Mouse (Mus musculus): Measurements from ENCODE around the gene Slc5a5. TPM values are rescaled to one million over a fixed set of nuclear protein-coding genes. Genes with fewer than 3 reads are reported as not detected.

The Slc5a5 gene
- polyA plus RNA-seq, 1 experiment from 2014 or later, result 0.31 TPM

DNA sequence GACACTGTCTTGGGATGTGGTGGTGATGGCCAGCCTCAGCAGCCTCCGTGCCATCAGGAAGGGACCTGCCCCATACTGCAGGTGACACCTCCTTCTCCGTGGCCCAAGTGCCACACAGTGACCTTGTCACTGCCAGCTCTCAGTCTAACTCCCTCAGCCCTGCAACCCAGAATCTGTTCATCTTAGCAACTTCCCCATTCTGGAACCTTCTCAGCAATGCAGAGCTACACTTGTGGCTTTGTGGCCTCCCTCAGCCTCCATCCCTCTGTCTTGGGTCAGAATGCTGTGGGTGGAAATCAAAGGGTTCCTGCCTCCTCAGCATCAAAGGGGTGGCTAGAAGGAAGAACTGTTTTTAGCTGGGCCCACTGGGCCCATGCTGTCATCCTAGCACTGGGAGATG, 38.7 kb downstream of the Slc5a5 start:
- Histone ChIP-seq H3K27ac (ENCODE audit: low read length) (no peak overlapping the region), H3K27me3 (replicated peaks; ENCODE audit: control insufficient read depth, insufficient read depth, low read length) (no peaks in the 10 kb centered on the region), H3K36me3 (ENCODE audit: control insufficient read depth, insufficient read depth, low read length) (no peaks in the 10 kb centered on the region), H3K4me2 (ENCODE audit: low read depth, low read length) (no peak overlapping the region), H3K9ac (ENCODE audit: low read depth, low read length) (no peak overlapping the region), H3K4me1 (ENCODE audit: control insufficient read depth, insufficient read depth, low read length) (peaks cover 13% of the 10 kb centered on the region), H3K9me3 (ENCODE audit: control insufficient read depth, low read length) (no peaks in the 10 kb centered on the region), H3K4me3 (ENCODE audit: low read length) (no peak overlapping the region)
- 83% methylated on average over 2 of the region's 2 CpGs for WGBS
- ATAC-seq, result no peak

DNA sequence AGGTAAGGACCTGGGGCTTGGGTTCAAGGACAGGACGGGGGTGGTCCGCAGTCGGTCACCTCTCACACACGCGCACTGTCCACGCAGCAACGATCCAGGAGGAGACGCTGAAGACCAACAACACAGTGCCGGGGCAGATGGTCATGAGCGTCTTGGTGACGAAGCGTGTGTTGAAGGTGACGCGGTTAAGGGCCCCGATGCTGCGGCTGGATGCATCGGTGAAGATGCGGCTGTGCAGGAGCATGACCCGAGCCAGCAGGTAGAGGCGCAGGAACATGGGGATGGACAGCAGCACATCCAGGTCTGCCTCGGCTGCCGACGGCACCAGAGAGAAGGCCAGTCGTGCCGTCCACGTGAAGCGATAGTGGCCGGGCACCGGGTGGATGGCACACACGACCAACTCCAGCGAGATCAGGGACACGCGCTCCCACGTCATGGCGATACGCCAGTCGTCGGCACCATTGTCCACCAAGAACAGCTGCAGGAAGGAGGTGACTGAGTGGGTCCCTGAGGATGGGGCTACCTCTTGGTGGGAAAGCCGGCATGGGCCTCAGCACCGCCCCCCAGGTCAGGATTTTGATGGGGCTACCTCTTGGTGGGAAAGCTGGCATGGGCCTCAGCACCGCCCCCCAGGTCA, 39.8 kb downstream of the Slc5a5 start:
- no peak overlapping the region for H3K4me2 ChIP-seq (ENCODE audit: low read depth, low read length)
- H3K27ac ChIP-seq (ENCODE audit: low read length), result no peak overlapping the region
- H3K36me3 ChIP-seq (ENCODE audit: control insufficient read depth, insufficient read depth, low read length), result no peaks in the 10 kb centered on the region
- 93% methylated on average over 41 of the region's 41 CpGs for WGBS
- H3K4me1 ChIP-seq (ENCODE audit: control insufficient read depth, insufficient read depth, low read length), result peaks cover 13% of the 10 kb centered on the region
- H3K9ac ChIP-seq (ENCODE audit: low read depth, low read length), result no peak overlapping the region
- no peaks in the 10 kb centered on the region for H3K9me3 ChIP-seq (ENCODE audit: control insufficient read depth, low read length)
- no peak for ATAC-seq
- H3K27me3 ChIP-seq (replicated peaks; ENCODE audit: control insufficient read depth, insufficient read depth, low read length), result 0 out of 2 replicates have a peak, but pooled peaks cover 2% of the 10 kb centered on the region
- H3K4me3 ChIP-seq (ENCODE audit: low read length), result no peak overlapping the region

- no peak overlapping the region for H3K4me2 ChIP-seq (ENCODE audit: low read depth, low read length)
- H3K27me3 ChIP-seq (replicated peaks; ENCODE audit: control insufficient read depth, insufficient read depth, low read length), result 0 out of 2 replicates have a peak, but pooled peaks cover 2% of the 10 kb centered on the region
- H3K4me3 ChIP-seq (ENCODE audit: low read length), result no peak overlapping the region
- H3K9me3 ChIP-seq (ENCODE audit: control insufficient read depth, low read length), result no peaks in the 10 kb centered on the region
- 37% methylated on average over 6 of the region's 6 CpGs for WGBS
- H3K9ac ChIP-seq (ENCODE audit: low read depth, low read length), result no peak overlapping the region
- no peaks in the 10 kb centered on the region for H3K36me3 ChIP-seq (ENCODE audit: control insufficient read depth, insufficient read depth, low read length)
- H3K27ac ChIP-seq (ENCODE audit: low read length), result no peak overlapping the region
- H3K4me1 ChIP-seq (ENCODE audit: control insufficient read depth, insufficient read depth, low read length), result peaks cover 10% of the 10 kb centered on the region
- ATAC-seq, result no peak
Observed at GRCm38 (mm10) chr8:70851837-70852236, 40.7 kb downstream of the Slc5a5 start.

GRCm38 (mm10) chr8:70850947-70851346, 41.6 kb downstream of the Slc5a5 start:
- 0 out of 2 replicates have a peak, but pooled peaks cover 2% of the 10 kb centered on the region for H3K27me3 ChIP-seq (replicated peaks; ENCODE audit: control insufficient read depth, insufficient read depth, low read length)
- no peak overlapping the region for H3K27ac ChIP-seq (ENCODE audit: low read length)
- ATAC-seq, result no peak
- no peaks in the 10 kb centered on the region for H3K36me3 ChIP-seq (ENCODE audit: control insufficient read depth, insufficient read depth, low read length)
- H3K9ac ChIP-seq (ENCODE audit: low read depth, low read length), result no peak overlapping the region
- H3K4me1 ChIP-seq (ENCODE audit: control insufficient read depth, insufficient read depth, low read length), result peaks cover 5% of the 10 kb centered on the region
- H3K9me3 ChIP-seq (ENCODE audit: control insufficient read depth, low read length), result no peaks in the 10 kb centered on the region
- no peak overlapping the region for H3K4me3 ChIP-seq (ENCODE audit: low read length)
- WGBS, result 81% methylated on average over 4 of the region's 4 CpGs
- no peak overlapping the region for H3K4me2 ChIP-seq (ENCODE audit: low read depth, low read length)

DNA sequence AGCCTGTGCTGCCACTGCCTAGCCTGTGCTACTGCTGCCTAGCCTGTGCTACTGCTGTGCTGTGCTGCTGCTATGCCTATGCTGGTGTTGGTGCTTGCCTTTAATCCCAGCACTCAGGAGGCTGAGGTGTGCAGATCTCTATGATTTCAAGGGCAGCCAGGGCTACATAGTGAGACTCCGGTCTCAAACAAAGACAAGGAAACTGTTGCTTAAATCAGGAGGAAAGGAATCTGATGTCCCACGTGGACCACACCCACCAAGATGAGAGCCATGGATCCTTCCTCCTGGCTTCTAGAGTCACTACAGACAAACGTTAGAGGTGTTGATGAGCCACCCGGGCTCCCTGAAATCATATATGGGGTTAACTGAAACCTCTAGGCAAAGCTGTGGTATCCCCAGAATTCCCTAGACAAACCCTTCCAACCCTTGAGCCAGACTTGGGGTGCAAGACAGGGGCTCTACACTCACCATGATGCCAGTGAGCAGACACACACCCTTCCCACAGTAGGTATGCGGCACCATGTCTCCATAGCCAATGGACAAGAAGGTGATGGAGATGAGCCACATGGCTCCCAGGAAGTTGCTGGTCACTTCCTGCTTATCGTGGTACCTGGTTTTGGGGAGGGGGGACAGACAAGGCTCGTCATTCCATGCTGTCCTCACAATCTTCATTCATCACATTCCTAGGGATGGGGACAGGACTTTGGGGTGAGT, 42.3 kb downstream of the Slc5a5 start:
- Histone ChIP-seq H3K4me1 (ENCODE audit: control insufficient read depth, insufficient read depth, low read length) (peaks cover 5% of the 10 kb centered on the region), H3K9me3 (ENCODE audit: control insufficient read depth, low read length) (no peaks in the 10 kb centered on the region), H3K9ac (ENCODE audit: low read depth, low read length) (no peak overlapping the region), H3K4me2 (ENCODE audit: low read depth, low read length) (no peak overlapping the region), H3K27ac (ENCODE audit: low read length) (no peak overlapping the region), H3K36me3 (ENCODE audit: control insufficient read depth, insufficient read depth, low read length) (no peaks in the 10 kb centered on the region), H3K27me3 (replicated peaks; ENCODE audit: control insufficient read depth, insufficient read depth, low read length) (0 out of 2 replicates have a peak, but pooled peaks cover 2% of the 10 kb centered on the region), H3K4me3 (ENCODE audit: low read length) (no peak overlapping the region)
- WGBS, result 70% methylated on average over 7 of the region's 7 CpGs
- no peak for ATAC-seq

GRCm38 (mm10) chr8:70849333-70849990, 43.1 kb downstream of the Slc5a5 start:
- 0 out of 2 replicates have a peak, but pooled peaks cover 2% of the 10 kb centered on the region for H3K27me3 ChIP-seq (replicated peaks; ENCODE audit: control insufficient read depth, insufficient read depth, low read length)
- no peak overlapping the region for H3K4me2 ChIP-seq (ENCODE audit: low read depth, low read length)
- H3K9ac ChIP-seq (ENCODE audit: low read depth, low read length), result no peak overlapping the region
- no peak overlapping the region for H3K27ac ChIP-seq (ENCODE audit: low read length)
- peaks cover 5% of the 10 kb centered on the region for H3K4me1 ChIP-seq (ENCODE audit: control insufficient read depth, insufficient read depth, low read length)
- 85% methylated on average over 3 of the region's 3 CpGs for WGBS
- H3K4me3 ChIP-seq (ENCODE audit: low read length), result no peak overlapping the region
- no peaks in the 10 kb centered on the region for H3K36me3 ChIP-seq (ENCODE audit: control insufficient read depth, insufficient read depth, low read length)
- ATAC-seq, result no peak
- no peaks in the 10 kb centered on the region for H3K9me3 ChIP-seq (ENCODE audit: control insufficient read depth, low read length)

DNA sequence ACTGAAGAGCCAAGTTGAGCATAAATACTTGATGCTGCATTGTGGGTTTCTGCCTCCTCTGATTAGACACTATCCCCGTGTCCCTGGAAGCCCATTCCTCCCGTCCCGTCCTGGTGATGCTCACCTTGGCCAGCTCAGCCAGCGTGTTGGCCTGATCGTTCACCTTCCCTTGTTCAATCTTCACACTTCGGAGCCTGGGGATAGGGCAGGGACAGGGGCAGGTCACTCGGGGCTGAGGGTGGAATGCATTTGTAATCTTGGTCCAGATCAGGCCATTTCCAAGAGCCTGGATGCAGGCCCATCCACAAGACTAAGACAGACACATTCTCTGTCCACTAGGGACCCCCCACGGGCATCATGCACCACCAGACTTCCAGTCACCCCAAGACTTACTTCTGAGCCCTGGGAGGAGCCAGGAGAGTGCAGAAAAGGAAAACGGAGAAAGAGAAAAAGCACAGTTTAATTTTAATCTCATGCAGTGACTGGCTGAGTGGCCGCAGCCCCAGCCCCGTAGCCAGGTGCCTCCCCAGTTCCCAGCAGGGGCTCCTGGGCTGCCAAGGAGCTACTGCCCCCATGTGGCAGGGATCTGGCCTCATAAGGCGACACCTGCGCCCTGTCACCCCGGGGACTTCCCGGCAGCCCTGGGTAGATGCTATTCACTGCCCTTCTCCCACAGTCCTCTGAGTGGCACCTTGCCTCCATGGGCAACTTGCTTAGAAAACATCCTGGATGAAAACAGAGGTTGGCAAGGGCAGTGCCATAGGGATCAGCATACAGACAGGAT, 46.0 kb downstream of the Slc5a5 start:
- WGBS, result 56% methylated on average over 15 of the region's 15 CpGs
- Histone ChIP-seq H3K27ac (ENCODE audit: low read length) (no peak overlapping the region), H3K4me2 (ENCODE audit: low read depth, low read length) (no peak overlapping the region), H3K4me1 (ENCODE audit: control insufficient read depth, insufficient read depth, low read length) (peaks cover 2% of the 10 kb centered on the region; the same call in 1 of the 2 replicates), H3K4me3 (ENCODE audit: low read length) (no peak overlapping the region), H3K9ac (ENCODE audit: low read depth, low read length) (peak overlapping the region; percentile 11; the same call in 1 of the 2 replicates), H3K36me3 (ENCODE audit: control insufficient read depth, insufficient read depth, low read length) (no peaks in the 10 kb centered on the region), H3K9me3 (ENCODE audit: control insufficient read depth, low read length) (no peaks in the 10 kb centered on the region), H3K27me3 (replicated peaks; ENCODE audit: control insufficient read depth, insufficient read depth, low read length) (peaks cover 2% of the 10 kb centered on the region; the same call in 1 of the 2 replicates)
- ATAC-seq, result no peak

- H3K4me2 ChIP-seq (ENCODE audit: low read depth, low read length), result no peak overlapping the region
- no peaks in the 10 kb centered on the region for H3K36me3 ChIP-seq (ENCODE audit: control insufficient read depth, insufficient read depth, low read length)
- H3K27ac ChIP-seq (ENCODE audit: low read length), result no peak overlapping the region
- peaks cover 2% of the 10 kb centered on the region; the same call in 1 of the 2 replicates for H3K27me3 ChIP-seq (replicated peaks; ENCODE audit: control insufficient read depth, insufficient read depth, low read length)
- peaks cover 13% of the 10 kb centered on the region for H3K4me1 ChIP-seq (ENCODE audit: control insufficient read depth, insufficient read depth, low read length)
- H3K9me3 ChIP-seq (ENCODE audit: control insufficient read depth, low read length), result no peaks in the 10 kb centered on the region
- ATAC-seq, result no peak
- H3K4me3 ChIP-seq (ENCODE audit: low read length), result no peak overlapping the region
- no peak overlapping the region for H3K9ac ChIP-seq (ENCODE audit: low read depth, low read length)
- WGBS, result 48% methylated on average over 5 of the region's 5 CpGs
Observed at GRCm38 (mm10) chr8:70845108-70845507, 47.4 kb downstream of the Slc5a5 start.

GRCm38 (mm10) chr8:70844523-70844922, 48.0 kb downstream of the Slc5a5 start:
- H3K9ac ChIP-seq (ENCODE audit: low read depth, low read length), result no peak overlapping the region
- no peaks in the 10 kb centered on the region for H3K36me3 ChIP-seq (ENCODE audit: control insufficient read depth, insufficient read depth, low read length)
- H3K27me3 ChIP-seq (replicated peaks; ENCODE audit: control insufficient read depth, insufficient read depth, low read length), result peaks cover 2% of the 10 kb centered on the region; the same call in 1 of the 2 replicates
- H3K4me3 ChIP-seq (ENCODE audit: low read length), result no peak overlapping the region
- H3K9me3 ChIP-seq (ENCODE audit: control insufficient read depth, low read length), result no peaks in the 10 kb centered on the region
- no peak overlapping the region for H3K27ac ChIP-seq (ENCODE audit: low read length)
- H3K4me1 ChIP-seq (ENCODE audit: control insufficient read depth, insufficient read depth, low read length), result peaks cover 14% of the 10 kb centered on the region
- WGBS, result 4% methylated on average over 6 of the region's 6 CpGs
- ATAC-seq, result no peak
- no peak overlapping the region for H3K4me2 ChIP-seq (ENCODE audit: low read depth, low read length)

Measured in intestine, embryonic 16.5 days (tissue).